Mouse (Mus musculus) MEL (cell line): ENCODE measurements around the gene Pdzd2. TPM values are rescaled to one million over a fixed set of nuclear protein-coding genes. Genes with fewer than 3 reads are reported as not detected.

ENCODE experiments used
- DNase-seq: peaks from one replicate; pipeline ENCODE4 v3.0.0; 2011; ENCODE audit warnings: low read depth, low spot score
- H3K27ac ChIP-seq: 2 replicates; pipeline ENCODE4 v1.5.1; 2012; ENCODE audit warnings: low read depth, mild to moderate bottlenecking, control low read depth, low read length, moderate library complexity; ENCODE audit not compliant: control insufficient read depth
- H3K27me3 ChIP-seq, 2 experiments: fragments of 150-350 bp in 1 of 2; sonication (generic) in 1 of 2; 2 replicates each; pipeline ENCODE4 v1.6.1; 2012; ENCODE audit warnings: low read length in 2 of 2, mild to moderate bottlenecking in 2 of 2, improper control_type of control experiment in 1 of 2, moderate library complexity in 1 of 2; ENCODE audit not compliant: insufficient read depth in 2 of 2, control insufficient read depth in 1 of 2
- H3K36me3 ChIP-seq, 2 experiments: 2 replicates each; pipeline ENCODE4 v1.6.1; 2012 to 2014; ENCODE audit warnings: low read length in 2 of 2, improper control_type of control experiment in 1 of 2, inconsistent platforms in 1 of 2, mild to moderate bottlenecking in 1 of 2; ENCODE audit not compliant: insufficient read depth in 2 of 2, control insufficient read depth in 1 of 2
- H3K4me1 ChIP-seq, 2 experiments: fragments of 150-350 bp in 1 of 2; sonication (generic) in 1 of 2; 2 replicates each; pipeline ENCODE4 v1.6.1; 2012; ENCODE audit warnings: low read length in 2 of 2, improper control_type of control experiment in 1 of 2, mild to moderate bottlenecking in 1 of 2; ENCODE audit not compliant: insufficient read depth in 2 of 2, control insufficient read depth in 1 of 2
- H3K4me3 ChIP-seq, 2 experiments: fragments of 150-350 bp in 1 of 2; sonication (generic) in 1 of 2; 2 replicates each; pipeline ENCODE4 v1.5.1; 2012; ENCODE audit warnings: low read depth in 2 of 2, low read length in 2 of 2, mild to moderate bottlenecking in 2 of 2, moderate library complexity in 2 of 2, control low read depth in 1 of 2, improper control_type of control experiment in 1 of 2; ENCODE audit not compliant: control insufficient read depth in 1 of 2, insufficient read depth in 1 of 2
- H3K79me2 ChIP-seq: 2 replicates; pipeline ENCODE4 v1.6.1; 2012; ENCODE audit warnings: mild to moderate bottlenecking, low read length, moderate library complexity; ENCODE audit not compliant: control insufficient read depth, poor library complexity, insufficient read depth
- H3K9ac ChIP-seq: 2 replicates; pipeline ENCODE4 v1.6.1; 2012; ENCODE audit warnings: low read depth, mild to moderate bottlenecking, control low read depth, low read length, moderate library complexity; ENCODE audit not compliant: control insufficient read depth, poor library complexity, severe bottlenecking
- H3K9me3 ChIP-seq: fragments of 150-350 bp; sonication (generic); replicated peaks from 2 replicates; pipeline ENCODE4 v1.6.1; 2012; ENCODE audit warnings: mild to moderate bottlenecking, low read length, improper control_type of control experiment, moderate library complexity; ENCODE audit not compliant: insufficient read depth
- CHD2 ChIP-seq: IDR thresholded peaks from 2 replicates; pipeline ENCODE4 v1.6.1; 2011; ENCODE audit warnings: low read length, improper control_type of control experiment
- E2F4 ChIP-seq: IDR thresholded peaks from 2 replicates; pipeline ENCODE4 v1.6.1; 2011; ENCODE audit warnings: low read depth, low read length, improper control_type of control experiment, borderline replicate concordance
- EP300 ChIP-seq, 2 experiments: IDR thresholded peaks; 2 replicates each; pipeline ENCODE4 v1.6.1; 2011; ENCODE audit warnings: improper control_type of control experiment in 2 of 2, low read length in 2 of 2, low read depth in 1 of 2, mild to moderate bottlenecking in 1 of 2
- ETS1 ChIP-seq: IDR thresholded peaks from 2 replicates; pipeline ENCODE4 v1.6.1; 2012; ENCODE audit warnings: low read depth, mild to moderate bottlenecking, inconsistent platforms, low read length, improper control_type of control experiment, moderate library complexity
- JUND ChIP-seq: IDR thresholded peaks from 2 replicates; pipeline ENCODE4 v1.6.1; 2011; ENCODE audit warnings: low read depth, mild to moderate bottlenecking, improper control_type of control experiment, low read length
- KAT2A ChIP-seq: conservative IDR thresholded peaks from 2 replicates; pipeline ENCODE4 v1.6.1; 2012; ENCODE audit warnings: low read depth, low read length, improper control_type of control experiment, inconsistent platforms
- MAZ ChIP-seq: IDR thresholded peaks from 2 replicates; pipeline ENCODE4 v1.6.1; 2012; ENCODE audit warnings: low read depth, mild to moderate bottlenecking, inconsistent platforms, low read length, improper control_type of control experiment
- MYB ChIP-seq: IDR thresholded peaks from 2 replicates; pipeline ENCODE4 v1.6.1; 2011; ENCODE audit warnings: mild to moderate bottlenecking, low read depth, low read length, improper control_type of control experiment
- POLR2A ChIP-seq, 2 experiments: IDR thresholded peaks; 2 replicates each; pipeline ENCODE4 v1.6.1; 2011 to 2012; ENCODE audit warnings: low read length in 2 of 2, mild to moderate bottlenecking in 2 of 2, control low read depth in 1 of 2, improper control_type of control experiment in 1 of 2, low read depth in 1 of 2, moderate library complexity in 1 of 2; ENCODE audit not compliant: control insufficient read depth in 1 of 2, insufficient read depth in 1 of 2, poor library complexity in 1 of 2
- POLR2AphosphoS5 ChIP-seq: IDR thresholded peaks from 2 replicates; pipeline ENCODE4 v1.6.1; 2012; ENCODE audit warnings: low read depth, borderline replicate concordance, mild to moderate bottlenecking, inconsistent platforms, low read length, moderate library complexity, mixed read lengths
- RCOR1 ChIP-seq: IDR thresholded peaks from 2 replicates; pipeline ENCODE4 v1.6.1; 2012; ENCODE audit warnings: low read depth, mild to moderate bottlenecking, inconsistent platforms, low read length, improper control_type of control experiment
- TAL1 ChIP-seq: IDR thresholded peaks from 2 replicates; pipeline ENCODE4 v1.6.1; 2012; ENCODE audit warnings: mild to moderate bottlenecking, inconsistent platforms, low read length, moderate library complexity, mixed read lengths
- TBP ChIP-seq: IDR thresholded peaks from 2 replicates; pipeline ENCODE4 v1.8.0; 2011; ENCODE audit warnings: low read depth, low read length, improper control_type of control experiment
- UBTF ChIP-seq: IDR thresholded peaks from 2 replicates; pipeline ENCODE4 v1.6.1; 2012; ENCODE audit warnings: low read depth, mild to moderate bottlenecking, inconsistent platforms, low read length, improper control_type of control experiment, moderate library complexity, borderline replicate concordance; ENCODE audit not compliant: insufficient read depth
- USF1 ChIP-seq: IDR thresholded peaks from 2 replicates; pipeline ENCODE4 v1.6.1; 2014; ENCODE audit warnings: low read depth, mild to moderate bottlenecking, inconsistent platforms, low read length, improper control_type of control experiment, moderate library complexity
- ZMIZ1 ChIP-seq: IDR thresholded peaks from 2 replicates; pipeline ENCODE4 v1.6.1; 2012; ENCODE audit warnings: low read depth, mild to moderate bottlenecking, inconsistent platforms, low read length, improper control_type of control experiment, moderate library complexity
- ZNF384 ChIP-seq: IDR thresholded peaks from 2 replicates; pipeline ENCODE4 v1.6.1; 2012; ENCODE audit warnings: low read depth, mild to moderate bottlenecking, inconsistent platforms, low read length, improper control_type of control experiment
- polyA plus RNA-seq, 2 experiments: library from polyadenylated mRNA; stranded (reverse) in 1 of 2; unstranded in 1 of 2; fragments of >175 nt in 1 of 2; fragments of >200 nt in 1 of 2; gene quantifications; 2 replicates each; pipeline versions ENCODE4 v1.2.1 to v1.2.4; 2012; ENCODE audit warnings: low replicate concordance in 2 of 2, low read depth in 1 of 2; ENCODE audit not compliant: insufficient read length in 2 of 2, insufficient read depth in 1 of 2, missing spikeins in 1 of 2
- total RNA-seq: library from RNA; depleted of rRNA; stranded (reverse); fragments of 300-350 nt; gene quantifications from 2 replicates; pipeline ENCODE4 v1.2.3, GENCODE M21; 2012

The Pdzd2 gene
- total and polyA plus RNA-seq, 3 experiments, result 0.15 to 0.33 TPM; not detected in 1

DNA sequence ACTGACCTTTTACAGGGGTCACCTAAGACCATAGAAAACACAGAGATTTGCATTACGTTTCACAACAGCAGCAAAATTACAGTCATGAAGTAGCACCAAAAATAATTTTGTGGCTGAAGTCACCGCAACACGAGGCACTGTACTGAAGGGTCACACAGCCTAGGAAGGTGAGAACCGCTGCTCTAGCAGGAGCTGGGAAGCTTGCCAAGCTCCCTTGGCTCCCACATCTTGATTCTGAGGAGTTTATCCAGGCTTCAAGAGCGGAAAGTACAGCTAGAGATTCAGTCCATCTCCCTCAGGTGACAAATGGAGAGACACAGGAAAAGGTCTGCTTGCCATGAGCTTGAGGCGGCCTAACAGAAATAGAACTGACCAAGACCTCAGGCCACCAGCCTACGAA lies 216.9 kb downstream of the Pdzd2 start:
- Histone ChIP-seq H3K27ac (no peak overlapping the region), H3K9ac (no peak overlapping the region), H3K4me1 (no peaks in the 10 kb centered on the region), H3K27me3 (peaks cover 8 to 10% of the 10 kb centered on the region in 2 experiments), H3K9me3 (no peaks in the 10 kb centered on the region), H3K4me3 (no peak overlapping the region)
- DNase-seq, result no peak
- TF ChIP-seq MYB (no peak), E2F4 (no peak), RCOR1 (no peak), UBTF (no peak), POLR2A (IDR thresholded peaks at IDR 0.05; ENCODE audit: control insufficient read depth in 1 of 2, insufficient read depth in 1 of 2, low read depth in 1 of 2, low read length in 2 of 2, poor library complexity in 1 of 2) (no peak), USF1 (no peak), ETS1 (no peak), TBP (no peak), MAZ (no peak)
- TF ChIP-seq, all 39 proteins: peak for 0
- no peaks in the 10 kb centered on the region for H3K79me2 ChIP-seq
- no peaks in the 10 kb centered on the region for H3K36me3 ChIP-seq

DNA sequence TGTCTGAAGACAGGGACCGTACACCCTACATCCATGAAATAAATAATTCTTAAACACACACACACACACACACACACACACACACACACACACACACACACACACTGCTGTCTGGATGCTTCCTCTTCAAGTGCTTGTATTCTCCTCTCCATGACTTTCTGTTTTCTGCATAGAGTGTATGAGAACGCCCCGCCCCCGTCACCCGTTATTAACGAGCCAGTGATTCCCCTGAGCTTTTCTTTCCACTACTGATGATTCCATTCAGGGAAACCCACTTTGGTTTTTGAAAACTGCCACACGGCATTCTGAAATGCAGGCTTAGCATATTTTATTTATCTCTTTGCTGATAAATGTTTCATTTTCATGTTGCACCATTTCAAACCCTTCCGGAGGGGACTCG lies 219.4 kb downstream of the Pdzd2 start:
- Histone ChIP-seq H3K27ac (no peak overlapping the region), H3K9ac (no peak overlapping the region)

DNA sequence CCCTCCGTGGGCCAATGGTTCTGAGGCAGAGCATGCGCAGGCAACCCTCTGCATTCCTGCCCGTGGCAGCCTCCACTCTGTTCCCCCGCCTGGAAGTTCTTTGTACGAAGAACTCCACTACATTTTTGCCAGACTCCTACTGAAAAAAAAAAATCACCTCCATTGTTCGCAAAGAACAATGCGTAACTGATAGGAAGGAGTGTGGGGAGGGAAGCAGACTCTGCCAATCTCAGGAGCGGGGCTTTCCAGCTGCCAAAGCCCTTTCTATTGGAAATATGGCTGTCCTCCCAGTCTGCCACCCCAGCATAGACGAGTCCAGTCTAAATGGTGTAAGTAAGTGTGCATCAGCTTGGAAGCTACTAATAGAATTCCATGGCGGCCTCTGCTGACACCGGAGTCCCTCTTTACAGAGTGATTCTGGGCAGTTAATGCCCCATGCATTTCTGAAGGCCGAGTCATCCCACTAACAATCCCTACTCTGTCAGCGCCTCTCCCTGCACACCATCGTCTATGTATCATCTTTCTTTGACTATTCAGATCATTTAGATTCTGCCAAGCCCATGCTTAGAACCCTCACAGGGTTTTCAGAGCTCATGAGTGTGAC lies 221.3 kb downstream of the Pdzd2 start:
- H3K4me3 ChIP-seq, result no peak overlapping the region
- no peaks in the 10 kb centered on the region for H3K36me3 ChIP-seq
- no peaks in the 10 kb centered on the region for H3K4me1 ChIP-seq
- TF ChIP-seq TAL1 (no peak), POLR2A (IDR thresholded peaks at IDR 0.05; ENCODE audit: control insufficient read depth in 1 of 2, insufficient read depth in 1 of 2, low read depth in 1 of 2, low read length in 2 of 2, poor library complexity in 1 of 2) (no peak), JUND (no peak), CHD2 (no peak), ZMIZ1 (no peak), EP300 (IDR thresholded peaks at IDR 0.05; ENCODE audit: low read depth in 1 of 2, low read length in 2 of 2) (no peak), ZNF384 (no peak), KAT2A (no peak), MYB (no peak), UBTF (no peak)
- TF ChIP-seq, all 39 proteins: peak for 0
- Histone ChIP-seq H3K27me3 (peaks cover 7 to 9% of the 10 kb centered on the region in 2 experiments), H3K9ac (no peak overlapping the region), H3K9me3 (no peaks in the 10 kb centered on the region), H3K79me2 (no peaks in the 10 kb centered on the region), H3K27ac (no peak overlapping the region)
- no peak for DNase-seq

More for the DNA sequence above, 219.4 kb downstream of the Pdzd2 start:
- H3K4me1 ChIP-seq, result no peaks in the 10 kb centered on the region
- no peak for TF ChIP-seq POLR2AphosphoS5
- no peaks in the 10 kb centered on the region for H3K79me2 ChIP-seq
- no peak for DNase-seq
- H3K4me3 ChIP-seq, result no peak overlapping the region
- H3K27me3 ChIP-seq, result peaks cover 8 to 10% of the 10 kb centered on the region in 2 experiments
- H3K9me3 ChIP-seq, result no peaks in the 10 kb centered on the region
- no peaks in the 10 kb centered on the region for H3K36me3 ChIP-seq
